Mouse (Mus musculus): ENCODE results near the gene Ssrp1.

The Ssrp1 gene

DNA sequence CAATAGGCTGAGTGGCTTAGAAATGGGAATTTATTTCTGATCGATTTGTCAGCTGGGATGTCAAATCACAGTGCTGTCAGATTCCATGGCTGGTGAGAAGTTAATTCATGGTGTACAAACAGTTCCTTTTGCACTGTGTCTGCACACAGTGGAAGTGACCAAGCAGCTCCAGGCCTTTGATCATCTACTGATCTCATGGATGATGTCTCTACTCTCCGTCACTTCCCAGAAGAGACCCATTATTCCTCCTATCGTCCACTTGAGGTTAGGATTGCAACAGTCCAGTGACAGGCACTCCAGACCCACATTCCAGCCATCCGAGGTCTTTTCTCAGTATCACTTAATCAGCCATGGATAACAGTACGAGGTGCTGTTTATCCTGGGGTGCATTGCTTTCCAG lies 36.7 kb downstream of the Ssrp1 start:
- no peak for DNase-seq (ENCODE audit: low spot score in 2 of 2)

DNA sequence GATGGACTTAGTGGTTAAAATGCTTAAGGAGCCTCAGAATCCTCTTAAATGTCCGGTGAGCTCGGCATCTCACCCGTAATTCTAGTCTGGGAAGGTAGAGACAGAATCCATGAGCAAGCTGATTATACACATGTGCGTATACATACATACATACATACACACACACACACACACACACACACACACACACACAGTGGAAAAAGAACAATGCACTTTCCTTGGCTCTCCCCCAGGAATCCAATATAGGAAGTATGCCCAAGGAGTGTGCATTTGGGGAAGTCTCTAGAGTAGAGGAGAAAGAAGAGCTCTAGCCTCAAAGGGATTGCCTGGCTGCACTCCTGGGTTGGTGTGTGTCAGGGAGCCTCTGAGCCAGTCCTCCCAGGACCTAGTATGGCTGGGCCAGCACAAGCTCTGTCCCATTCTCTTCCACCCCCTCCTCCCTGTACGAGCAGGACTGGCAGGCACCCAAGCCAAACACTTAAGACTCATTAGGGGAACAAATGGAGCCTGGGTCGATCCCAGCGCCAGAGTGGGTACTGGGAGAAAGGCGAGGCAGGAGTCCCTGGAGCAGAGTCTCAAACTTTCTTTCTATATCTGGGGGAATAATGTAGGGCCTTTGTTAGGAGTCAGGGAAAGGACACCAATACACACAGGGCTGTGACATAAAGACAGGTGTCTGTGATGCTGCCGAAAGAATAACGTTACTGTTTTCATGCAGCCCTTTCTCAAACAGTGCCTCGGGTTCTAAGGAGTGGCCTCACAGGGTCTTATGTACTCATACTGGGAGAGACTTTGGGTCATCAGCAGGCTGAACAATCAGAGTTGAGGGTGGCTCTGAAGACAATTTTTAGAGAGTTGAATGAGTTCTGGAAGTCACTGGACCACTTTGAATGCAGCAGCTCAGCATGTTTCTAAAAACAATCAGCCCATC lies 51.9 kb downstream of the Ssrp1 start:
- no peak for DNase-seq (ENCODE audit: low spot score in 2 of 2)

DNA sequence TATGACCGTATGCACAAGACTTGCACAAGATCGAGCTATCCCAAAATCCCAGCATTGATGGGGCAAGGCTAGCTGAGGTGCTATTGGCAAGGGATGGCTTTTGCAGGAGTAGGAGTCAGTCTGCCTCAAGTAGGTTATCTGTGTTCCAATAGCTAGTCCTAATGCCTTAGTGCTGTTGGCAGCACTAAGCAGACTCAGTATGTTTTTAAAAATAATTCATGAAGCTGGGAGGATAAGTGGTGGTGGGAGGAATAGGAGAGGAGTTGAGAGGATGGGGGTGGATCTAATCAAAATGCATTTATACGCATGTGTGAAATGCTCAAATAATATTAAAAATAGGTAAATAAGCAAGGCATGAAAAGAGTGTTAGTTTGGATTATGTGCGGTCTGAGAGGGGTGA lies 54.3 kb downstream of the Ssrp1 start:
- no peak for DNase-seq (ENCODE audit: low spot score in 2 of 2)

DNA sequence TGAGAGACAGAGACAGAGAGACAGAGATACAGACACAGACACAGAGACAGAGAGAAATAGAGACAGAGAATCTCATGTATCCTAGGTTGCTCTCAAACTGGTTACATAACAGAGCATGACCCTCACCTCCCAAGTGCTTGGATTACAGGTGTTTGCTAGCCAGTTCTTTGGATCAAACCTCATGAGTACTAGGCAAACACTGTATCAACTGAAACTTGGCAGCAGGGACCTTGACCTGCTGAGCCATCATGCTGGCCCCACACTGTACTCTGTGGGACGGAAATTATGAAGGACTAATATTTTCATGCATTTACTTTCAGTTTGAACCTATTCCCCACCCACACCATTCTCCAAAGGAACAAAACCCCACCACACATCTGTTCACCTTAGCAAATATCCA lies 56.3 kb downstream of the Ssrp1 start:
- DNase-seq (ENCODE audit: low spot score in 2 of 2): no peak

DNA sequence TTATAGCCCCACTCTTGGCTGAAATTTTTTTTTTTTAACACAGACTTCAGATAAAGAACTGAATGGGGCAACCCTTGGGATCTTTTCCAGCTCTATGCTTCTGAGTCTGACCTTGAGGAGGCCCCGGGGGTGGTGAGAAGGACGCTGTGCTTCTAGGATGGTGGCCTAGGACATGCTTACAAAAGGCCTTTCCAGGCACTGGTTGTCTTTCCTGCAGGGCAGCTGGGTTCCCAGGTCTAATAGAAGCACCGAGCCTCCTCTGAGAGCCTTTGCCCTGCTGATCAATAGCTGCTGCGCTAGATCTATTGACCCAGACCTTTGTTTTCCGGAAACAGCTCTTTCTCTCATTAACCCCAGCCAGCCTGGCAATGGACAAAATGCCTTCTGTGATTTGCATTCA lies 58.9 kb downstream of the Ssrp1 start:
- no peak for DNase-seq (ENCODE audit: low spot score in 2 of 2)

Data from left cerebral cortex, adult 9 months (tissue).